Mouse (Mus musculus) testis, adult 2 months (tissue): ENCODE data around the gene Nrk. TPM values are rescaled to one million over a fixed set of nuclear protein-coding genes. Genes with fewer than 3 reads are reported as not detected.

Experiments
- H3K27ac ChIP-seq: fragments of 200-500 bp; 2 replicates; pipeline ENCODE4 v1.5.1; 2012; ENCODE audit warnings: low read depth, low read length; ENCODE audit not compliant: control insufficient read depth, insufficient read depth
- H3K27me3 ChIP-seq: fragments of 200-500 bp; 2 replicates; pipeline ENCODE4 v1.6.1; 2012; ENCODE audit warnings: mild to moderate bottlenecking, low read length, moderate library complexity; ENCODE audit not compliant: control insufficient read depth, insufficient read depth
- H3K36me3 ChIP-seq: fragments of 200-500 bp; 2 replicates; pipeline ENCODE4 v1.6.1; 2012; ENCODE audit warnings: mild to moderate bottlenecking, low read length; ENCODE audit not compliant: control insufficient read depth, insufficient read depth
- H3K4me1 ChIP-seq: fragments of 200-500 bp; 2 replicates; pipeline ENCODE4 v1.6.1; 2012; ENCODE audit warnings: low read length; ENCODE audit not compliant: control insufficient read depth, insufficient read depth
- H3K4me3 ChIP-seq: fragments of 200-500 bp; 2 replicates; pipeline ENCODE4 v1.5.1; 2012; ENCODE audit warnings: low read depth, mild to moderate bottlenecking, low read length, moderate library complexity, mixed read lengths; ENCODE audit not compliant: control insufficient read depth
- CTCF ChIP-seq: fragments of 200-500 bp; IDR thresholded peaks from 2 replicates; pipeline ENCODE4 v1.5.1; 2012; ENCODE audit warnings: low read depth, mild to moderate bottlenecking, inconsistent platforms, low read length, moderate library complexity; ENCODE audit not compliant: control insufficient read depth, insufficient read depth, insufficient replicate concordance
- POLR2A ChIP-seq: fragments of 200-500 bp; IDR thresholded peaks from 2 replicates; pipeline ENCODE4 v1.6.1; 2012; ENCODE audit warnings: low read depth, mild to moderate bottlenecking, inconsistent platforms, low read length, moderate library complexity; ENCODE audit not compliant: control insufficient read depth
- polyA plus RNA-seq: library from polyadenylated mRNA; depleted of rRNA; stranded (reverse); fragments of >200 nt; gene quantifications from 2 replicates; pipeline ENCODE4 v1.2.3, GENCODE M21; 2012; rRNA removed

Gene Nrk
- polyA plus RNA-seq: 0.29 and 1.0 TPM in 2 replicates

DNA sequence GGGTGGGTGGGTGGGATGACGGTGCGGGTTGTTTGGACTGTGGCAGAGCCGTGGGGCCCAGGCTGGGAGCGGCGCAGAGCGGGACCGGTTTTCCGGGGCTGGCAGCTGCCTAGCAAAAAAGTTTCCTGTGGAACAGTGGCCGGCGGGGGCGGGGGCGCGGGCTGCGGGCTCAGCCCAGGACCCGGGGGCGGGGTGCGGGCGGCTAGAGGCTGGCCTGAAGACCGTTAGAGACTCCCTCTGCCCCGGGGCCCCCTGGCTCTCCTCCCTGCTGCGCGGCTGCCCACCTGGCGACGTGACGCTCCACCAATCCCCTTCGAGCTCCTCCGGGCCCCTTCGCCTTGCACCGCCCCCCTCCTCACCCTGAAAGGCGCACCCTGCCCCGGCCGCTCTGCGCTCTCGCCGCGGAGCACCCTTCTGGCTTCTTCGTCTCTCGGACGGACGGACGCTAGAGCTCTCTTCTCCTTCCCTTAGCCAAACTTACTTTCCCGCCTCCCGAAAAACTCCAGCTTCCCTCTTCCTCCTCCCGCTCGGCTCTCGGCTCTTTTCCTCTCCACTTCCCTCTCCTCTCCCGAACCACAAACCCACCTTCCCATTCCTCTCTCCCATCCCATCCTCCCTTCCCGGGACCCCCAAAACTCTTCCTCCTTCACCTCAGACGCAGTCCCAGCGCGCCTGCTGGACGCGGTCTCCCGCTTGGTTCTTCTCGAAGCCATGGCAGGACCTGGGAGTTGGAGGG lies at the start of gene Nrk:
Gene Nrk, plus strand, starts transcription at position 390 of the 736 bp plus-strand sequence.
- no peak for TF ChIP-seq POLR2A
- Histone ChIP-seq H3K4me3 (peak within 1 kb of the TSS; percentile 81), H3K27ac (0 out of 2 replicates have a peak within 1 kb of the TSS, but pooled peaks have one; percentile 8), H3K4me1 (no peaks in the 10 kb centered on the region; the same call in 1 of the 2 replicates), H3K27me3 (no peaks in the 10 kb centered on the region), H3K36me3 (no peaks in the 10 kb centered on the region)

DNA sequence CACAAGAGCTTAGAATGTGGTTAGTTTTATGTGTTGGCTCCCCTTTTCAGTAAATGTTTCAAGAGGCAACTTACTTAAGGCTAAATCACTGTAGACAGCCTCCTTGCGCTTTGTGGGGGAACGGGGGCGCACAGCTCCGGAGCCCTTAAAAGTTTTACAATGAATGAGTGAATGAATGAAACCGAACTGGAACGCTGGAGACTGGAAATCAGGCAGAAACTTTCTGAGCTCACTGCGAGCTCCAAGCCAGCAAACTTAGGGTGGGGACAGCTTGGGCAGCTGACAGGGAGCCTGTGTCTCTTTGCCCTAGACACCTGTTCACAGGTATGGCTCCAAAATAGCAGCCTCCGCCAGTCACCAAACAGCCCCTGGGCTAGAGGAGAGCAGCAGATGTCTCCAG lies 864 bp upstream of the Nrk start:
- no peaks in the 10 kb centered on the region for H3K27me3 ChIP-seq
- H3K36me3 ChIP-seq: no peaks in the 10 kb centered on the region
- no peak overlapping the region; the same call in 1 of the 2 replicates for H3K4me3 ChIP-seq
- TF ChIP-seq CTCF (no peak), POLR2A (no peak)
- H3K27ac ChIP-seq: no peak overlapping the region
- H3K4me1 ChIP-seq: no peaks in the 10 kb centered on the region; the same call in 1 of the 2 replicates

DNA sequence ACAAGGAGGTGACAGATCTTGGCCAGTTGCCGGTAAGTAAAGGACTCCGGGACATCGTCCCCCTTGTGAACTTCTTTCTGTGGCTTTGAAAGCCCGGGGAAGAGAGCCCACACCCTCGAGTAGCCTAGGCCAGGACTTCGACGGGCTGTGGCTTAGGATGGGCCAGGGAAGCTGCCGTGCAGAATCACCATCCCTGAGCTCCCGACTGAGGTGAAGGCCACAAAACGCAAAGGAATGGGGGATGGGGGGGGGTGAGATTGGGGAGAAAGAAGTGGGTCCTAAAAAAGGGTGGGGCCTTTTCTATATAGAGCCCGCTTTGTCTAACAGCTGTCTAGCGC lies 516 bp downstream of the Nrk start:
- Histone ChIP-seq H3K27ac (no peak overlapping the region), H3K4me1 (no peaks in the 10 kb centered on the region; the same call in 1 of the 2 replicates), H3K36me3 (no peaks in the 10 kb centered on the region), H3K27me3 (no peaks in the 10 kb centered on the region), H3K4me3 (peak overlapping the region; percentile 81)
- no peak for TF ChIP-seq POLR2A
- no peak for TF ChIP-seq CTCF

DNA sequence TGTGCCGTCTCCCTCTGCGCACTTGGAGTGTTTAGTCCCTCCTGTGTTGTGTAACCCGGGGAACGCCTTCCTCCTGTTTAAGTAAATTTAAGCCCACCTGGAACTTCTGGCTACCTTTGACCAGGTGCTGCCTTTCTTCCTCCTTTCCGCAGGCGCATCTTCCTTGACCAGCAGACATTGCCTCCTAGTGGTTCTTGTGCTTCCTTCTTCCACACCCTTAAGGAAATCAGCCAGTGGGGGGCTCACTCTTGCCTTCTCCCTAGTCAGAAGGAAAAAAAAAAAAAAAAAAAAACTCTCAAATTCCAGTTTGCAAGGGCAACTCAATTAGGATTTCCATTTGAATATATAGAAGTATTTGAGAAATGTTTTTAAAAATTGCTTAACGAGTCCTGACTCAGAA lies 4.8 kb downstream of the Nrk start:
- Histone ChIP-seq H3K27ac (no peak overlapping the region), H3K4me3 (no peak overlapping the region), H3K36me3 (no peaks in the 10 kb centered on the region), H3K4me1 (no peaks in the 10 kb centered on the region; the same call in 1 of the 2 replicates), H3K27me3 (no peaks in the 10 kb centered on the region)
- TF ChIP-seq POLR2A (no peak), CTCF (no peak)

DNA sequence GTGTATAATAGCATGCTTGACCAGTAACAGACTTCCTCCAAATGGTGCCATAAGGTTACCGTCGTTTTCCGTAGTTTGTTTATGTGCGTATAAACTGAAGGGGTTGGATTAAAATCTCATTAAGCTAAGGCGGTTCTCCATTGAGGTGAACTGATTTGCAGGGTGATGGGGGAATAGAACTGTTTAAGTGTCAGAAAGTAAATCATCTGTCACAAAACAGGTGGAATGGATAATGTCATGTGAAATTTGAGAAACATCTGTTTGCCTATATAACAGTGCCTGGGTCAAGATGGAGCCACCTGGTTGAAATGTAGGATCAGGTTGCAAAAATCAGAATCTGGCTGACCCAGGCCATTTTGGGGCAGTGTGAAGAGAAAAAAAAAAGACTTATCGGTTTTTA lies 29.7 kb downstream of the Nrk start:
- Histone ChIP-seq H3K27ac (no peak overlapping the region), H3K4me3 (no peak overlapping the region), H3K27me3 (no peaks in the 10 kb centered on the region), H3K36me3 (no peaks in the 10 kb centered on the region), H3K4me1 (no peaks in the 10 kb centered on the region)
- TF ChIP-seq POLR2A (no peak), CTCF (no peak)

- Histone ChIP-seq H3K36me3 (no peaks in the 10 kb centered on the region), H3K4me1 (no peaks in the 10 kb centered on the region), H3K27ac (no peak overlapping the region), H3K4me3 (no peak overlapping the region), H3K27me3 (no peaks in the 10 kb centered on the region)
- TF ChIP-seq CTCF: no peak
- TF ChIP-seq POLR2A: no peak
These were observed 46.5 kb downstream of the Nrk start for GRCm38 (mm10) chrX:138960713-138961112.

GRCm38 (mm10) chrX:138978501-138978900 lies 64.3 kb downstream of the Nrk start:
- no peaks in the 10 kb centered on the region; the same call in 1 of the 2 replicates for H3K4me1 ChIP-seq
- no peak overlapping the region for H3K4me3 ChIP-seq
- no peaks in the 10 kb centered on the region for H3K36me3 ChIP-seq
- no peak for TF ChIP-seq POLR2A
- TF ChIP-seq CTCF: no peak
- H3K27ac ChIP-seq: no peak overlapping the region
- no peaks in the 10 kb centered on the region for H3K27me3 ChIP-seq

DNA sequence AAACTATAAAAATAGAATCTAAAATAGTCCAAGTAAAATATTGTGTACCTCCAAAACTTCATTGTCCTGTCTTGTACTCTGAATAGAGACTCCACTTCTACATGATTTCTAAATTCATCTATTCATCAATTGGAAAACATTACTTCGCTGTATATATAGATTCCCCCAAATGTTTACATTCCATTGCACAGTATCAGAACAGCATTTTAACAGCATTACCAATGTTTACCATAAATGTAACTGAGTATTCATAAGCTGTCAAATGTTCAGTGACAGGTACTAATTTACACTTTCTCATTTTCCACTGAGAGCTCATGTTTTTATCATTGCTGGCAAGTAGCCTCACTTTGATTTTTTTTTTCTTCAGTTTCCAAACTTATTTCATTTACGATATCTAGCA lies 65.0 kb downstream of the Nrk start:
- no peaks in the 10 kb centered on the region; the same call in 1 of the 2 replicates for H3K4me1 ChIP-seq
- no peaks in the 10 kb centered on the region for H3K36me3 ChIP-seq
- no peak overlapping the region for H3K27ac ChIP-seq
- H3K4me3 ChIP-seq: no peak overlapping the region
- TF ChIP-seq CTCF (no peak), POLR2A (no peak)
- no peaks in the 10 kb centered on the region for H3K27me3 ChIP-seq
